Mouse (Mus musculus): ENCODE data around the gene Stard3.

GRCm38 (mm10) chr11:98321677-98322003, 36.5 kb upstream of the Stard3 start:
- TF ChIP-seq POLR2A (IDR thresholded peaks at IDR 0.05; ENCODE audit: low read depth, low read length) (no peak), CTCF (IDR thresholded peaks at IDR 0.05; ENCODE audit: borderline replicate concordance, insufficient read depth, low read length) (no peak)
